Mouse (Mus musculus) liver, embryonic 14.5 days (tissue): ENCODE results near the gene 4931422A03Rik. TPM values are rescaled to one million over a fixed set of nuclear protein-coding genes. Genes with fewer than 3 reads are reported as not detected.

ENCODE experiments used
- ATAC-seq: fragments of 200-750 bp; cut with Nextera tagmentation; 2 replicates; pipeline ENCODE4 v1.8.0; 2017; ENCODE audit warnings: moderate number of reproducible peaks, mild to moderate bottlenecking, moderate library complexity; ENCODE audit not compliant: insufficient read depth
- DNase-seq, 3 experiments: peaks; one replicate each; pipeline ENCODE4 v3.0.0-alpha.2; 2012 to 2013; ENCODE audit warnings: low read depth in 3 of 3, low spot score in 3 of 3
- H3K27ac ChIP-seq: fragments of 300-500 bp; sonication (generic); 2 replicates; pipeline ENCODE4 v1.5.1; 2014; ENCODE audit warnings: moderate library complexity, mild to moderate bottlenecking, control low read depth, inconsistent platforms
- H3K27me3 ChIP-seq: fragments of 300-500 bp; sonication (generic); 2 replicates; pipeline ENCODE4 v1.6.1; 2014; ENCODE audit warnings: mild to moderate bottlenecking, low read length, moderate library complexity; ENCODE audit not compliant: control insufficient read depth, insufficient read depth
- H3K36me3 ChIP-seq: fragments of 300-500 bp; sonication (generic); replicated peaks from 2 replicates; pipeline ENCODE4 v1.6.1; 2014; ENCODE audit warnings: low read depth; ENCODE audit not compliant: control insufficient read depth, insufficient read depth
- H3K4me1 ChIP-seq, 2 experiments: fragments of 200-500 bp in 1 of 2; fragments of 300-500 bp in 1 of 2; sonication (generic) in 1 of 2; replicated peaks; 2 replicates each; pipeline ENCODE4 v1.6.1; 2012 to 2014; ENCODE audit warnings: antibody characterized with exemption in 1 of 2, inconsistent platforms in 1 of 2, low read length in 1 of 2; ENCODE audit not compliant: control insufficient read depth in 2 of 2, insufficient read depth in 2 of 2
- H3K4me2 ChIP-seq: fragments of 300-500 bp; sonication (generic); 2 replicates; pipeline ENCODE4 v1.6.1; 2014; ENCODE audit warnings: low read depth, mild to moderate bottlenecking, control low read depth, moderate library complexity
- H3K4me3 ChIP-seq, 2 experiments: fragments of 200-500 bp in 1 of 2; fragments of 300-500 bp in 1 of 2; sonication (generic) in 1 of 2; 2 replicates each; pipeline ENCODE4 v1.5.1; 2012 to 2014; ENCODE audit warnings: low read depth in 2 of 2, low read length in 2 of 2, mild to moderate bottlenecking in 2 of 2, control low read depth in 1 of 2, inconsistent platforms in 1 of 2, moderate library complexity in 1 of 2; ENCODE audit not compliant: insufficient read depth in 1 of 2
- H3K9ac ChIP-seq: fragments of 300-500 bp; sonication (generic); replicated peaks from 2 replicates; pipeline ENCODE4 v1.6.1; 2014; ENCODE audit warnings: mild to moderate bottlenecking, control low read depth, moderate library complexity
- H3K9me3 ChIP-seq: fragments of 300-500 bp; sonication (generic); 2 replicates; pipeline ENCODE4 v1.6.1; 2016; ENCODE audit warnings: low read length, mixed read lengths; ENCODE audit not compliant: control insufficient read depth
- CTCF ChIP-seq: IDR thresholded peaks from 2 replicates; pipeline ENCODE4 v1.5.1; 2016; ENCODE audit warnings: antibody characterized with exemption, low read depth, control low read depth
- EP300 ChIP-seq: IDR thresholded peaks from 2 replicates; pipeline ENCODE4 v1.6.1; 2016; ENCODE audit warnings: antibody characterized with exemption, low read depth
- WGBS: fragments of 180-500 bp; shearing (Covaris S2); extraction: QIAGEN DNeasy Blood & Tissue Kit; methylation state at CpG from one replicate; pipeline ENCODE4 v1.1.7; 2014; ENCODE audit not compliant: insufficient replicate concordance; 5-methylcytosine and 5-hydroxymethylcytosine counted together
- polyA plus RNA-seq, 2 experiments: library from polyadenylated mRNA; depleted of rRNA in 1 of 2; stranded (reverse) in 1 of 2; unstranded in 1 of 2; fragments of >200 nt; fragmentation: Nextera tagmentation in 1 of 2; extraction: Ambion mirVana in 1 of 2; gene quantifications; 2 replicates each; pipeline versions ENCODE4 v1.2.1 to v1.2.3; 2012 to 2014

4931422A03Rik gene
- polyA plus RNA-seq, 2 experiments = 0.86 TPM; not detected in 1

DNA sequence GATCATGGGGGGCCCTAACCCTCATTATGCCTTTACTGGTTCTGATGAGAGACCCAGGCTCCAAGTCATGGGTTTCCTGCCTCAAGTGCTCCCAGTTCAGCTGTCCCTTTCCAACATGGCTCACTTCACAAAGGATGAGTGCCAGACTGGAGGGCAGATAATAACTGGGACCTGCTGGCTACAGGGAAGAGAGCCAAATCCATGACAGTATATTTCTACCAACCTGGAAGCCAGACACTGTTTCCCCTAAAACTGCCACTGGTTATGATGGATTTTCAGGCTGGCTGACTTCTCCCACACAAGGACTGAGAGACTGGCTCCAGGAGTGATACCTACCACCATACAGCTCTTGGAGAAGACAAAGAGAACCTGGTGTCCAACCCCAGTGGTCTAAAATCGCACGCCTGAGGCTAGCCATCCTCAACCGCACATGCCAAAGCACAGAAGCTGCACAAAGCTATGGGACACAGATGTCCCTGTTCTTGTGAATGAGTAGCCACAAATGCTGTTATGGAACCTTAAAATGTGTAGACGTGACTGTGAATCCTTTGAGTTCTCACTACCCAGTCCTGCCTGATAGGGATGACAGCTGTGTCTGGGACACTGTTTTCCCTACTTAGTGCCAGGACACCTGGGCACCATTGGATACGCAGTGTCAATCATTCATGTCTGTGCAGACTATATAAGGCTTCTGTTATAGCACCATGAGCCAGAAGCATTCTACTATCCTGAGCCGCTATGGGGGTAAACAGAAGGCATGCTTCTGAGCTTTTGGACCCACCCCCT lies 74.9 kb downstream of the 4931422A03Rik start:
- peaks cover 27% of the 10 kb centered on the region in 2 experiments for H3K4me1 ChIP-seq
- H3K4me2 ChIP-seq = no peak overlapping the region
- no peak overlapping the region for H3K27ac ChIP-seq
- H3K36me3 ChIP-seq = no peaks in the 10 kb centered on the region
- ATAC-seq (no peak), DNase-seq (no peak)
- no peak overlapping the region for H3K4me3 ChIP-seq
- no peaks in the 10 kb centered on the region for H3K9me3 ChIP-seq
- no peaks in the 10 kb centered on the region for H3K27me3 ChIP-seq
- no peak overlapping the region for H3K9ac ChIP-seq
- WGBS = 89% methylated on average over 6 of the region's 6 CpGs
- TF ChIP-seq CTCF = no peak
- no peak for TF ChIP-seq EP300

DNA sequence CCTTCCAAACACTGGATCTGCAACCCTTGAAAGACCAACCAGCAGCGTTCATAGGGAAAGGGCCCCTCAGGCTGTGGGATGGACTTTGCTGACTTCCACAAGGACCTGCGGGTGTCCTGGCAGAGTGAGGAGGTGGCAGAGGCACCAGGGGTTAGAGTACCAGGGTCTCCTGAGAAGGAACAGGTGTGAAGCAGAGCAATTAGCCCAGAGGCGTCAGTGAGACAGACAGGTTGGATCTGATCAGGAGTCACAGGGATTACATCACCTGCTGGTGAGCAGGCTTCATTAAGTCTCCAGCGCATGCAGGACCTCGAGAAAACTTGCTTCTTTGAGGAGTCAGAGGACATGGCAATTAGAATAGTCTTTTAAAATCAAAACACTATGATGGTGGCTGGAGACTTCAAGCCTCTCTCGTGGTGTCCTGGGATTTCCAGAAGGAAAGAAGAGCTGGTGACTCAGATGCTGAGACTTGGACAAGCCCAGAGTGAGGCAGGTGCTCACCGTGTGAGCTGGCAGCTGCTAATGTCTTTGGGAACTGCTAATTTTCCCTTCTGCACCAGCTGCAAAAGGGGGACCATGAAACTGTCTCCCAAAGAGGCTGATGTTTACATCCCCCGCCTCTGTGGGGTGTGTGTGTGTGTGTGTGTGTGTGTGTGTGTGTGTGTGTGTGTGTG lies 80.0 kb downstream of the 4931422A03Rik start:
- Histone ChIP-seq H3K4me3 (no peak overlapping the region), H3K9me3 (no peaks in the 10 kb centered on the region), H3K4me2 (no peak overlapping the region), H3K27ac (no peak overlapping the region), H3K9ac (no peak overlapping the region), H3K36me3 (no peaks in the 10 kb centered on the region), H3K27me3 (no peaks in the 10 kb centered on the region), H3K4me1 (peaks cover 0 to 18% of the 10 kb centered on the region in 2 experiments; a peak in 2 of 4 replicates)
- 69% methylated on average over 8 of the region's 8 CpGs for WGBS
- DNase-seq (no peak), ATAC-seq (no peak)
- TF ChIP-seq EP300 (no peak), CTCF (no peak)

DNA sequence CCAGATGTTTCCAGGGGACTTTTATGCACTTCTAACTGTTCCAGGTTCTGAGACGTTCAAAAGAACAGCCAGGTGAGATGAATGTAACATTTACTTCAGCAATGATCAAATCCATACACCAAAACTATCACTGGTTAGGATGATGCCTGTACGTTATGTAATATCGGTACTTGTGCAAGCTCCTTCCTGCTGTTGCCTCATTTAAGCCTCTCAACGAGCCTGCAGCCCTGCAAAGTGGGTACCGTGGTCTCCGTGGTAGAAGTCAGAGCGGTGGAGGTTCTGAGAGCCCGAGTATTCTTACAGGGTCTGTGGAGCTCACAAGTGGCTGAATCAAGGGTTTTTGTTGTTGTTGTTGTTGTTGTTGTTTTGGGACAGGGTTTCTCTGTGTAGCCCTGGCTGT lies 81.3 kb downstream of the 4931422A03Rik start:
- no peak overlapping the region for H3K4me3 ChIP-seq
- no peak for TF ChIP-seq CTCF
- no peak for TF ChIP-seq EP300
- H3K9ac ChIP-seq = no peak overlapping the region
- no peaks in the 10 kb centered on the region for H3K36me3 ChIP-seq
- no peak overlapping the region for H3K4me2 ChIP-seq
- WGBS = 46% methylated on average over 8 of the region's 8 CpGs
- no peaks in the 10 kb centered on the region for H3K27me3 ChIP-seq
- H3K4me1 ChIP-seq = peaks cover 0 to 18% of the 10 kb centered on the region in 2 experiments; a peak in 2 of 4 replicates
- H3K27ac ChIP-seq = no peak overlapping the region
- DNase-seq = no peak
- no peaks in the 10 kb centered on the region for H3K9me3 ChIP-seq
- no peak for ATAC-seq

DNA sequence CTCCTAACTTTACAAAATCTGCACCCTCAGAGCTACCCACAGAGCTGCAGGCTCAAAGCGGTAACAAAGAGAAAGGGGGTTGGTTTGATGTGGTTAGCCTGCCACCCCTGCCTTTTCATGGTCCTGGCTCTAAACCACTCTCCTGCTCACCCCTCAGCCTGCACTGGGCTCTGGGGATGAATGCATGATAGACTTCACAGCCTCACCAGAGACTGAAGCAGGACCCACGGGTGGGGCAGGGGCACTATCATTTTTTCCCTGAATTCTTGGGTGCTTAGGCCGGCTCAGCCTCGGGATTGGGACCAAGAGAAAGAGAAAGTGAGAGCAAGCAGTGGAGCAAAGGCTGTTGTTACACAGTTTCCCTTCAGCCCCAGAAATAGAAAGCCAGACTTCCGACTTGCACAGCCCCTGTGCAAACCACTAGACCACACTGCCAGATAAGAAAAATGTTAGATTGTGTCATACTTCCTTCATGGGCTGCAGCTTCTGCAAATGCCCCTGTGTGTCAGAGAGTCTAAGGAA lies 82.5 kb downstream of the 4931422A03Rik start:
- Histone ChIP-seq H3K4me2 (peak overlapping the region; percentile 16; the same call in 1 of the 2 replicates), H3K27ac (no peak overlapping the region), H3K36me3 (no peaks in the 10 kb centered on the region), H3K4me3 (no peak overlapping the region), H3K27me3 (no peaks in the 10 kb centered on the region), H3K9ac (no peak overlapping the region), H3K4me1 (peaks cover 0 to 18% of the 10 kb centered on the region in 2 experiments; a peak in 2 of 4 replicates), H3K9me3 (no peaks in the 10 kb centered on the region)
- 13% methylated on average over 5 of the region's 5 CpGs for WGBS
- DNase-seq (no peak), ATAC-seq (peak; percentile 16; the same call in 1 of the 2 replicates)
- TF ChIP-seq CTCF = no peak
- no peak for TF ChIP-seq EP300

DNA sequence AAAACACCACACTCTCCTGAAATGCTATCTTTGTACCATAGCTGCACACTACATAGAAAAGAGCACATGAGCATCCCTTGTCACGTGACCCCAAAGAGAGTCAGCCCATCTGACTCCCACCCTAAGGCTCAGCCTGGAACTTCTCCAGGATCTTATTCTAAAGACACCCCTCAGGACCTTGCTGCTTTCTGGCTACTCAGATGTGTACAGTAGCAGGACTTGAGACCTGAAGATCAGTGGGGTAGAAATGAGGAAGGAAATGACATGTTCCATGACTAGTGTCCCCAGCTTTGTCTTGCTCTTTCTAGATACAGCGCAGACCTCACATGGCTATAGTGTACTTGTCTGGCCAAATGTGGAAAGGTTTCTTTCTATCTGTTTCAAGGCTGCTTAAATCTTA lies 83.3 kb downstream of the 4931422A03Rik start:
- ATAC-seq = no peak
- H3K4me1 ChIP-seq = peaks cover 0 to 18% of the 10 kb centered on the region in 2 experiments; a peak in 2 of 4 replicates
- H3K4me2 ChIP-seq = no peak overlapping the region
- no peak for DNase-seq
- TF ChIP-seq CTCF (no peak), EP300 (no peak)
- H3K36me3 ChIP-seq = no peaks in the 10 kb centered on the region
- H3K27me3 ChIP-seq = no peaks in the 10 kb centered on the region
- H3K4me3 ChIP-seq = no peak overlapping the region
- H3K27ac ChIP-seq = no peak overlapping the region
- 29% methylated on average over 2 of the region's 2 CpGs for WGBS
- H3K9me3 ChIP-seq = no peaks in the 10 kb centered on the region
- no peak overlapping the region for H3K9ac ChIP-seq
